Mouse (Mus musculus): ENCODE measurements around the gene Gm10447. TPM values are rescaled to one million over a fixed set of nuclear protein-coding genes. Genes with fewer than 3 reads are reported as not detected.

Gm10447 gene
- polyA plus RNA-seq, 1 experiment from 2014 or later, result 0.10 TPM

- no peak overlapping the region for H3K9ac ChIP-seq (ENCODE audit: low read length)
- 28% methylated on average over 3 of the region's 3 CpGs for WGBS
- H3K4me3 ChIP-seq (replicated peaks; ENCODE audit: low read length), result no peak overlapping the region
- no peaks in the 10 kb centered on the region for H3K9me3 ChIP-seq (replicated peaks; ENCODE audit: control insufficient read depth, low read length)
- H3K36me3 ChIP-seq (ENCODE audit: control insufficient read depth, insufficient read depth, low read length), result no peaks in the 10 kb centered on the region
- ATAC-seq (ENCODE audit: insufficient read depth, low FRiP score), result no peak
- no peaks in the 10 kb centered on the region for H3K4me1 ChIP-seq (ENCODE audit: control insufficient read depth, insufficient read depth, low read length)
- no peak overlapping the region for H3K4me2 ChIP-seq (ENCODE audit: low read depth, low read length)
- H3K27ac ChIP-seq (ENCODE audit: low read length), result no peak overlapping the region
- no peaks in the 10 kb centered on the region for H3K27me3 ChIP-seq (ENCODE audit: control insufficient read depth, insufficient read depth, low read length)
These were observed 36.5 kb upstream of the Gm10447 start for GRCm38 (mm10) chr11:53493243-53493955.

GRCm38 (mm10) chr11:53491954-53492401 lies 35.1 kb upstream of the Gm10447 start:
- no peak overlapping the region for H3K9ac ChIP-seq (ENCODE audit: low read length)
- WGBS, result 42% methylated on average over 8 of the region's 8 CpGs
- H3K36me3 ChIP-seq (ENCODE audit: control insufficient read depth, insufficient read depth, low read length), result no peaks in the 10 kb centered on the region
- H3K9me3 ChIP-seq (replicated peaks; ENCODE audit: control insufficient read depth, low read length), result no peaks in the 10 kb centered on the region
- ATAC-seq (ENCODE audit: insufficient read depth, low FRiP score), result no peak
- H3K4me2 ChIP-seq (ENCODE audit: low read depth, low read length), result no peak overlapping the region
- no peak overlapping the region for H3K27ac ChIP-seq (ENCODE audit: low read length)
- no peak overlapping the region for H3K4me3 ChIP-seq (replicated peaks; ENCODE audit: low read length)
- H3K27me3 ChIP-seq (ENCODE audit: control insufficient read depth, insufficient read depth, low read length), result 0 out of 2 replicates have a peak, but pooled peaks cover 2% of the 10 kb centered on the region
- peaks cover 3% of the 10 kb centered on the region; the same call in 1 of the 2 replicates for H3K4me1 ChIP-seq (ENCODE audit: control insufficient read depth, insufficient read depth, low read length)

- no peak overlapping the region for H3K4me2 ChIP-seq (ENCODE audit: low read depth, low read length)
- ATAC-seq (ENCODE audit: insufficient read depth, low FRiP score), result no peak
- H3K36me3 ChIP-seq (ENCODE audit: control insufficient read depth, insufficient read depth, low read length), result no peaks in the 10 kb centered on the region
- H3K27me3 ChIP-seq (ENCODE audit: control insufficient read depth, insufficient read depth, low read length), result 0 out of 2 replicates have a peak, but pooled peaks cover 2% of the 10 kb centered on the region
- H3K4me1 ChIP-seq (ENCODE audit: control insufficient read depth, insufficient read depth, low read length), result peaks cover 6% of the 10 kb centered on the region; the same call in 1 of the 2 replicates
- H3K9me3 ChIP-seq (replicated peaks; ENCODE audit: control insufficient read depth, low read length), result no peaks in the 10 kb centered on the region
- WGBS, result 79% methylated on average over 9 of the region's 9 CpGs
- no peak overlapping the region for H3K9ac ChIP-seq (ENCODE audit: low read length)
- H3K27ac ChIP-seq (ENCODE audit: low read length), result no peak overlapping the region
- no peak overlapping the region for H3K4me3 ChIP-seq (replicated peaks; ENCODE audit: low read length)
These were observed 32.5 kb upstream of the Gm10447 start for GRCm38 (mm10) chr11:53489421-53489820.

- Histone ChIP-seq H3K27ac (ENCODE audit: low read length) (no peak overlapping the region), H3K9ac (ENCODE audit: low read length) (no peak overlapping the region), H3K4me3 (replicated peaks; ENCODE audit: low read length) (no peak overlapping the region), H3K9me3 (replicated peaks; ENCODE audit: control insufficient read depth, low read length) (no peaks in the 10 kb centered on the region), H3K4me2 (ENCODE audit: low read depth, low read length) (no peak overlapping the region), H3K36me3 (ENCODE audit: control insufficient read depth, insufficient read depth, low read length) (no peaks in the 10 kb centered on the region), H3K27me3 (ENCODE audit: control insufficient read depth, insufficient read depth, low read length) (0 out of 2 replicates have a peak, but pooled peaks cover 2% of the 10 kb centered on the region), H3K4me1 (ENCODE audit: control insufficient read depth, insufficient read depth, low read length) (peaks cover 6% of the 10 kb centered on the region; the same call in 1 of the 2 replicates)
- 96% methylated on average over 5 of the region's 5 CpGs for WGBS
- ATAC-seq (ENCODE audit: insufficient read depth, low FRiP score), result no peak
These were observed 32.1 kb upstream of the Gm10447 start for GRCm38 (mm10) chr11:53489007-53489406.

- Histone ChIP-seq H3K4me1 (ENCODE audit: control insufficient read depth, insufficient read depth, low read length) (peaks cover 6% of the 10 kb centered on the region; the same call in 1 of the 2 replicates), H3K27me3 (ENCODE audit: control insufficient read depth, insufficient read depth, low read length) (0 out of 2 replicates have a peak, but pooled peaks cover 2% of the 10 kb centered on the region), H3K4me2 (ENCODE audit: low read depth, low read length) (peak overlapping the region; percentile 29), H3K9me3 (replicated peaks; ENCODE audit: control insufficient read depth, low read length) (no peaks in the 10 kb centered on the region), H3K4me3 (replicated peaks; ENCODE audit: low read length) (peak overlapping the region; percentile 15), H3K9ac (ENCODE audit: low read length) (no peak overlapping the region; the same call in 1 of the 2 replicates), H3K36me3 (ENCODE audit: control insufficient read depth, insufficient read depth, low read length) (no peaks in the 10 kb centered on the region), H3K27ac (ENCODE audit: low read length) (no peak overlapping the region)
- WGBS, result 8% methylated on average over 27 of the region's 27 CpGs
- peak; percentile 75; the same call in 1 of the 2 replicates for ATAC-seq (ENCODE audit: insufficient read depth, low FRiP score)
These were observed 30.1 kb upstream of the Gm10447 start for GRCm38 (mm10) chr11:53486822-53487594.

- Histone ChIP-seq H3K4me1 (ENCODE audit: control insufficient read depth, insufficient read depth, low read length) (peaks cover 6% of the 10 kb centered on the region; the same call in 1 of the 2 replicates), H3K27ac (ENCODE audit: low read length) (no peak overlapping the region), H3K27me3 (ENCODE audit: control insufficient read depth, insufficient read depth, low read length) (0 out of 2 replicates have a peak, but pooled peaks cover 2% of the 10 kb centered on the region), H3K36me3 (ENCODE audit: control insufficient read depth, insufficient read depth, low read length) (no peaks in the 10 kb centered on the region), H3K9ac (ENCODE audit: low read length) (no peak overlapping the region), H3K9me3 (replicated peaks; ENCODE audit: control insufficient read depth, low read length) (no peaks in the 10 kb centered on the region), H3K4me2 (ENCODE audit: low read depth, low read length) (no peak overlapping the region), H3K4me3 (replicated peaks; ENCODE audit: low read length) (no peak overlapping the region)
- WGBS, result 65% methylated on average over 3 of the region's 3 CpGs
- ATAC-seq (ENCODE audit: insufficient read depth, low FRiP score), result no peak
These were observed 29.4 kb upstream of the Gm10447 start for GRCm38 (mm10) chr11:53486351-53486750.

- Histone ChIP-seq H3K9me3 (replicated peaks; ENCODE audit: control insufficient read depth, low read length) (no peaks in the 10 kb centered on the region), H3K4me2 (ENCODE audit: low read depth, low read length) (no peak overlapping the region), H3K36me3 (ENCODE audit: control insufficient read depth, insufficient read depth, low read length) (no peaks in the 10 kb centered on the region), H3K27me3 (ENCODE audit: control insufficient read depth, insufficient read depth, low read length) (0 out of 2 replicates have a peak, but pooled peaks cover 2% of the 10 kb centered on the region), H3K4me1 (ENCODE audit: control insufficient read depth, insufficient read depth, low read length) (peaks cover 6% of the 10 kb centered on the region; the same call in 1 of the 2 replicates), H3K4me3 (replicated peaks; ENCODE audit: low read length) (no peak overlapping the region), H3K27ac (ENCODE audit: low read length) (no peak overlapping the region), H3K9ac (ENCODE audit: low read length) (no peak overlapping the region)
- WGBS, result 44% methylated on average over 3 of the region's 3 CpGs
- no peak for ATAC-seq (ENCODE audit: insufficient read depth, low FRiP score)
These were observed 28.8 kb upstream of the Gm10447 start for GRCm38 (mm10) chr11:53485719-53486118.

GRCm38 (mm10) chr11:53483159-53483891 lies 26.4 kb upstream of the Gm10447 start:
- peak; percentile 66 for ATAC-seq (ENCODE audit: insufficient read depth, low FRiP score)
- Histone ChIP-seq H3K9ac (ENCODE audit: low read length) (no peak overlapping the region), H3K4me2 (ENCODE audit: low read depth, low read length) (no peak overlapping the region), H3K4me1 (ENCODE audit: control insufficient read depth, insufficient read depth, low read length) (peaks cover 21% of the 10 kb centered on the region), H3K9me3 (replicated peaks; ENCODE audit: control insufficient read depth, low read length) (no peaks in the 10 kb centered on the region), H3K36me3 (ENCODE audit: control insufficient read depth, insufficient read depth, low read length) (no peaks in the 10 kb centered on the region), H3K27ac (ENCODE audit: low read length) (peak overlapping the region; percentile 50; the same call in 1 of the 2 replicates), H3K27me3 (ENCODE audit: control insufficient read depth, insufficient read depth, low read length) (peaks cover 23% of the 10 kb centered on the region), H3K4me3 (replicated peaks; ENCODE audit: low read length) (no peak overlapping the region)
- WGBS, result 48% methylated on average over 9 of the region's 9 CpGs
